ENCODE assay signal across 8 mouse cellular contexts in the genomic region with DNA sequence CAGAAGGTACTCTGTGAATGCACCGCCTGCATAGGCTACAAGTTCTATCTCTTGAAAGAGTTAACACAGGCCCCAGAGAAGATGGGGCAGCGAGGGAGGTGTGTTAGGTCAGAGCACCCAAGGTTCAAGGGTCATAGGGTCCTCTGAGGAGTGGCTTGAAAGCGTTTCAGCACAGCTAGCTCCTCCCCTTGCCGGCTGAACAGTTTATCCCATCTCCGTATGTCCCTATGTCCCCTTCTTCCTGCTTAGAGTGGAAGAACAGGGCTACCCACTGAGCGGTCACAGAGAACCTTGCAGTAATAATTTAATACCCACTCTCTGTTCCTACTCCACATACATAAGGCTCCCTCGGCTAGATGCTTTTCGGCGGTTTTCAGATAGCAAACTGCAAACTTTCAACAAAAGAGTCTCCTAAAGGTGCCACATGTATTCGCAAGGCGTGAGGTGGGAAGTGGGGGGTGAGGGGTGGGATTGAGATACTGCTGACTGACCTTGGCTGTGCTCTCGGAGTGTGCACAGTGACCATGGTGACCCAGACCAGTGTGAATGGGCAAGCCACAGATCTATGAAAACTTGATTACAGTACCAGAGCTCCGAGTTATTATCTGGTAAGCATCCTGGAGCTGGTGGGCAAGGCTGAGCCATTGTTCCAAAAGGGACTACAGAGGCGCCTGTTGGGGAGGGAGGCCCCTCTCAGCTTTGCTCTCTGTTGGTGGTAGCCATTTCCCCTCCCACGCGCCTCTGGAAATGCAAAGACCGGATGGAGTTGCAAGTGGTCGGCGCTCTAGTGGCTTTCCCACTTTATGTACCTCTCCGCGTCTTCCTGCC. TPM values are rescaled to one million over a fixed set of nuclear protein-coding genes. Genes with fewer than 3 reads are reported as not detected.
DNase-seq lines count a peak whose midpoint lies in the region; ATAC-seq and TF ChIP-seq lines count a peak whose summit lies in the region.

A gene (plus strand): TSS at position 734 of the 828 bp plus-strand sequence.

- no peak for DNase-seq in kidney, adult 9 months
- DNase-seq in MEL (ENCODE audit: low read depth, low spot score), result peak; percentile 92
- DNase-seq in embryonic facial prominence, embryonic 14.5 days (ENCODE audit: low spot score), result peak; percentile 38
- DNase-seq in hindbrain, embryonic 11.5 days (ENCODE audit: low spot score), result peak; percentile 54
- no peak for DNase-seq in spleen, adult 18-20 months

- no peak for TF ChIP-seq EP300 in MEL (IDR thresholded peaks at IDR 0.05; ENCODE audit: low read depth in 1 of 2, low read length in 2 of 2)

- H3K9me3 ChIP-seq in kidney, embryonic 16.5 days (ENCODE audit: low read length), result no peaks in the 10 kb centered on the region
- no peaks in the 10 kb centered on the region for H3K9me3 ChIP-seq in MEL (replicated peaks; ENCODE audit: insufficient read depth, low read length)
- H3K9me3 ChIP-seq in embryonic facial prominence, embryonic 14.5 days (ENCODE audit: control insufficient read depth, low read length), result no peaks in the 10 kb centered on the region
- H3K9me3 ChIP-seq in hindbrain, embryonic 11.5 days (ENCODE audit: control insufficient read depth, low read length), result no peaks in the 10 kb centered on the region
- no peaks in the 10 kb centered on the region for H3K9me3 ChIP-seq in limb, embryonic 15.5 days

- peak; percentile 55 to 67; a peak in 3 of 4 replicates for TF ChIP-seq POLR2A in MEL (IDR thresholded peaks at IDR 0.05; ENCODE audit: control insufficient read depth in 1 of 2, insufficient read depth in 1 of 2, low read depth in 1 of 2, low read length in 2 of 2, poor library complexity in 1 of 2)

- no peak; the same call in 1 of the 2 replicates for TF ChIP-seq RAD21 in MEL (IDR thresholded peaks at IDR 0.05; ENCODE audit: low read depth, low read length)

- peak within 1 kb of the TSS; percentile 90 for H3K9ac ChIP-seq in kidney, embryonic 16.5 days (replicated peaks; ENCODE audit: low read length)
- peak within 1 kb of the TSS; percentile 82 for H3K9ac ChIP-seq in MEL (ENCODE audit: control insufficient read depth, low read depth, low read length, poor library complexity, severe bottlenecking)
- H3K9ac ChIP-seq in embryonic facial prominence, embryonic 14.5 days (ENCODE audit: low read depth, low read length), result peak within 1 kb of the TSS; percentile 89
- peak within 1 kb of the TSS; percentile 99 for H3K9ac ChIP-seq in hindbrain, embryonic 11.5 days (ENCODE audit: low read depth, low read length)
- H3K9ac ChIP-seq in limb, embryonic 15.5 days, result peak within 1 kb of the TSS; percentile 87

- no peak for TF ChIP-seq CTCF in MEL (IDR thresholded peaks at IDR 0.05 in 2 of 3, conservative IDR thresholded peaks at IDR 0.05 in 1 of 3; ENCODE audit: control insufficient read depth in 1 of 3, insufficient read depth in 1 of 3, low read depth in 2 of 3, low read length in 3 of 3, poor library complexity in 1 of 3, severe bottlenecking in 1 of 3)

- H3K4me1 ChIP-seq in kidney, embryonic 16.5 days (ENCODE audit: insufficient read depth, low read length), result peaks cover 58% of the 10 kb centered on the region
- H3K4me1 ChIP-seq in MEL (ENCODE audit: control insufficient read depth in 1 of 2, insufficient read depth in 2 of 2, low read length in 2 of 2), result peaks cover 12 to 54% of the 10 kb centered on the region in 2 experiments
- H3K4me1 ChIP-seq in embryonic facial prominence, embryonic 14.5 days (ENCODE audit: control insufficient read depth, insufficient read depth, low read length), result peaks cover 27% of the 10 kb centered on the region
- H3K4me1 ChIP-seq in hindbrain, embryonic 11.5 days (replicated peaks; ENCODE audit: control insufficient read depth, insufficient read depth, low read length), result peaks cover 17% of the 10 kb centered on the region
- H3K4me1 ChIP-seq in limb, embryonic 15.5 days, result peaks cover 42% of the 10 kb centered on the region

- peak within 1 kb of the TSS; percentile 93 for H3K4me2 ChIP-seq in kidney, embryonic 16.5 days (replicated peaks; ENCODE audit: low read depth, low read length)
- peak within 1 kb of the TSS; percentile 82 for H3K4me2 ChIP-seq in embryonic facial prominence, embryonic 14.5 days (ENCODE audit: low read depth, low read length)
- peak within 1 kb of the TSS; percentile 98 for H3K4me2 ChIP-seq in hindbrain, embryonic 11.5 days (replicated peaks; ENCODE audit: low read depth, low read length)
- peak within 1 kb of the TSS; percentile 84 for H3K4me2 ChIP-seq in limb, embryonic 15.5 days

- H3K27me3 ChIP-seq in kidney, embryonic 16.5 days (ENCODE audit: insufficient read depth, low read length), result no peaks in the 10 kb centered on the region
- no peaks in the 10 kb centered on the region for H3K27me3 ChIP-seq in MEL (ENCODE audit: control insufficient read depth in 1 of 2, insufficient read depth in 2 of 2, low read length in 2 of 2)
- no peaks in the 10 kb centered on the region for H3K27me3 ChIP-seq in embryonic facial prominence, embryonic 14.5 days (replicated peaks; ENCODE audit: control insufficient read depth, insufficient read depth, low read length)
- no peaks in the 10 kb centered on the region for H3K27me3 ChIP-seq in hindbrain, embryonic 11.5 days (ENCODE audit: control insufficient read depth, insufficient read depth, low read length)
- no peaks in the 10 kb centered on the region for H3K27me3 ChIP-seq in limb, embryonic 15.5 days

- peaks cover 49% of the 10 kb centered on the region for H3K79me2 ChIP-seq in MEL (ENCODE audit: control insufficient read depth, insufficient read depth, low read length, poor library complexity)

- peaks cover 15% of the 10 kb centered on the region for H3K36me3 ChIP-seq in kidney, embryonic 16.5 days (ENCODE audit: insufficient read depth, low read length)
- peaks cover 21 to 44% of the 10 kb centered on the region in 2 experiments for H3K36me3 ChIP-seq in MEL (ENCODE audit: control insufficient read depth in 1 of 2, insufficient read depth in 2 of 2, low read length in 2 of 2)
- H3K36me3 ChIP-seq in embryonic facial prominence, embryonic 14.5 days (ENCODE audit: control insufficient read depth, insufficient read depth, low read length), result peaks cover 34% of the 10 kb centered on the region
- peaks cover 12% of the 10 kb centered on the region for H3K36me3 ChIP-seq in hindbrain, embryonic 11.5 days (ENCODE audit: control insufficient read depth, insufficient read depth, low read length)
- peaks cover 29% of the 10 kb centered on the region for H3K36me3 ChIP-seq in limb, embryonic 15.5 days

- 3% methylated on average over 21 of the region's 21 CpGs for WGBS in kidney, embryonic 16.5 days
- 5% methylated on average over 21 of the region's 21 CpGs for WGBS in embryonic facial prominence, embryonic 14.5 days
- WGBS in hindbrain, embryonic 11.5 days, result 3% methylated on average over 21 of the region's 21 CpGs
- WGBS in limb, embryonic 15.5 days, result 3% methylated on average over 21 of the region's 21 CpGs

- peak within 1 kb of the TSS; percentile 92 for H3K4me3 ChIP-seq in kidney, embryonic 16.5 days (ENCODE audit: low read length)
- H3K4me3 ChIP-seq in MEL (ENCODE audit: control insufficient read depth in 1 of 2, insufficient read depth in 1 of 2, low read depth in 2 of 2, low read length in 2 of 2), result peak within 1 kb of the TSS; percentile 74 to 80
- peak within 1 kb of the TSS; percentile 71 for H3K4me3 ChIP-seq in embryonic facial prominence, embryonic 14.5 days (ENCODE audit: low read depth, low read length)
- H3K4me3 ChIP-seq in hindbrain, embryonic 11.5 days (ENCODE audit: low read depth, low read length), result peak within 1 kb of the TSS; percentile 99
- peak within 1 kb of the TSS; percentile 80 for H3K4me3 ChIP-seq in limb, embryonic 15.5 days

- H3K27ac ChIP-seq in kidney, embryonic 16.5 days (ENCODE audit: low read length), result peak within 1 kb of the TSS; percentile 97
- peak within 1 kb of the TSS; percentile 96 for H3K27ac ChIP-seq in MEL (ENCODE audit: control insufficient read depth, low read depth, low read length)
- peak within 1 kb of the TSS; percentile 95 for H3K27ac ChIP-seq in embryonic facial prominence, embryonic 14.5 days (replicated peaks; ENCODE audit: low read depth, low read length)
- peak within 1 kb of the TSS; percentile 95 for H3K27ac ChIP-seq in hindbrain, embryonic 11.5 days (ENCODE audit: low read depth, low read length)
- peak within 1 kb of the TSS; percentile 97 for H3K27ac ChIP-seq in limb, embryonic 15.5 days

- peak; percentile 15 for ATAC-seq in kidney, embryonic 16.5 days (ENCODE audit: low FRiP score, low TSS enrichment)
- peak; percentile 27 for ATAC-seq in embryonic facial prominence, embryonic 14.5 days (ENCODE audit: low read depth)
- ATAC-seq in hindbrain, embryonic 11.5 days (ENCODE audit: low FRiP score), result 0 out of 2 replicates have a peak, but pooled peaks have one; percentile 17
- peak; percentile 6; the same call in 1 of the 2 replicates for ATAC-seq in limb, embryonic 15.5 days (ENCODE audit: insufficient number of reproducible peaks, low FRiP score, low TSS enrichment, low read depth)
- ATAC-seq in neutrophil, adult 5-6 weeks (ENCODE audit: extremely low read depth, insufficient number of reproducible peaks, low FRiP score, poor library complexity, severe bottlenecking), result no peak

TF ChIP-seq in MEL, 35 proteins besides CTCF, POLR2A, EP300 and RAD21 (continues in another document):
- TF ChIP-seq MEF2A (IDR thresholded peaks at IDR 0.05; ENCODE audit: extremely low read depth, insufficient replicate concordance, low read depth, low read length, poor library complexity, severe bottlenecking), result no peak
- TF ChIP-seq BHLHE40 (IDR thresholded peaks at IDR 0.05; ENCODE audit: borderline replicate concordance, low read depth, low read length), result no peak
- TF ChIP-seq POLR2AphosphoS5 (IDR thresholded peaks at IDR 0.05; ENCODE audit: borderline replicate concordance, low read depth, low read length), result peak; percentile 77; the same call in 1 of the 2 replicates
- no peak for TF ChIP-seq ZKSCAN1 (IDR thresholded peaks at IDR 0.05; ENCODE audit: low read depth, low read length)
- peak; percentile 21; the same call in 1 of the 2 replicates for TF ChIP-seq TCF12 (IDR thresholded peaks at IDR 0.05; ENCODE audit: low read depth, low read length)
- TF ChIP-seq CHD1 (IDR thresholded peaks at IDR 0.05; ENCODE audit: low read depth, low read length), result peak; percentile 94
- no peak; the same call in 1 of the 2 replicates for TF ChIP-seq MXI1 (IDR thresholded peaks at IDR 0.05; ENCODE audit: low read depth, low read length)
- TF ChIP-seq TBP (IDR thresholded peaks at IDR 0.05; ENCODE audit: low read depth, low read length), result peak; percentile 69

RNA-seq across cellular contexts. Expression of the gene that starts here (rescaled TPM):
- 178 and 193 TPM in 2 replicates for polyA plus RNA-seq in kidney, embryonic 16.5 days (2015; fragmentation: Nextera tagmentation; extraction: Ambion mirVana)
- 392 and 554 TPM in 2 replicates for total RNA-seq in MEL (2012; rRNA removed)
- polyA plus RNA-seq in MEL (2012; ENCODE audit: insufficient read depth in 1 of 2, insufficient read length in 2 of 2, low read depth in 1 of 2, low replicate concordance in 2 of 2, missing spikeins in 1 of 2), result 100 to 1,000 TPM in 1 of 2 experiments, 10 to 100 TPM in 1; 47.4 to 593 TPM
- polyA plus RNA-seq in embryonic facial prominence, embryonic 14.5 days (2014; fragmentation: Nextera tagmentation; extraction: Ambion mirVana), result 212 and 224 TPM in 2 replicates
- polyA plus RNA-seq in hindbrain, embryonic 11.5 days (2014; fragmentation: Nextera tagmentation; extraction: Ambion mirVana), result 314 and 349 TPM in 2 replicates
- polyA plus RNA-seq in limb, embryonic 15.5 days (2015; fragmentation: Nextera tagmentation; extraction: Ambion mirVana), result 200 and 221 TPM in 2 replicates
- 21.4 and 24.1 TPM in 2 replicates for total RNA-seq in neutrophil, adult 5-6 weeks (2017)

Comparison
In these comparisons a context has a peak if more than half of its experiments do, and no peak if none do; other contexts are left out.
1. RNA of the gene that starts here (total RNA-seq): 392 to 554 TPM in MEL; 21.4 to 24.1 TPM in neutrophil, adult 5-6 weeks; every median in the first group is over 10 times any median in the second.
2. DNase-seq: peak in MEL (single experiment), embryonic facial prominence, embryonic 14.5 days (single experiment) and hindbrain, embryonic 11.5 days (single experiment); none in kidney, adult 9 months (single experiment) and spleen, adult 18-20 months (0 of 2).
3. Peak in every context shown above with its lines, with median percentiles within 50 percentile points of each other: H3K27ac ChIP-seq, H3K4me2 ChIP-seq, H3K4me3 ChIP-seq and H3K9ac ChIP-seq.